Mouse (Mus musculus) lung, embryonic 14.5 days (tissue): ENCODE data around the gene Elob. TPM values are rescaled to one million over a fixed set of nuclear protein-coding genes. Genes with fewer than 3 reads are reported as not detected.

Source experiments
- ATAC-seq: fragments of 200-750 bp; cut with Nextera tagmentation; 2 replicates; pipeline ENCODE4 v1.8.0; 2017; ENCODE audit warnings: mild to moderate bottlenecking, moderate TSS enrichment, moderate library complexity; ENCODE audit not compliant: insufficient read depth
- DNase-seq: peaks from one replicate; pipeline ENCODE4 v3.0.0-alpha.2; 2015
- H3K27ac ChIP-seq: fragments of 300-500 bp; sonication (generic); 2 replicates; pipeline ENCODE4 v1.5.1; 2014; ENCODE audit warnings: low read depth, mild to moderate bottlenecking, moderate library complexity
- H3K27me3 ChIP-seq: fragments of 300-500 bp; sonication (generic); 2 replicates; pipeline ENCODE4 v1.6.1; 2014; ENCODE audit warnings: low read length, control low read depth; ENCODE audit not compliant: insufficient read depth
- H3K36me3 ChIP-seq: fragments of 300-500 bp; sonication (generic); 2 replicates; pipeline ENCODE4 v1.6.1; 2014; ENCODE audit warnings: control low read depth; ENCODE audit not compliant: insufficient read depth
- H3K4me1 ChIP-seq: fragments of 300-500 bp; sonication (generic); 2 replicates; pipeline ENCODE4 v1.6.1; 2014; ENCODE audit warnings: antibody characterized with exemption, control low read depth; ENCODE audit not compliant: insufficient read depth
- H3K4me2 ChIP-seq: fragments of 300-500 bp; sonication (generic); 2 replicates; pipeline ENCODE4 v1.6.1; 2014; ENCODE audit warnings: mild to moderate bottlenecking
- H3K4me3 ChIP-seq: fragments of 300-500 bp; sonication (generic); 2 replicates; pipeline ENCODE4 v1.5.1; 2014; ENCODE audit warnings: low read depth, low read length
- H3K9ac ChIP-seq: fragments of 300-500 bp; sonication (generic); 2 replicates; pipeline ENCODE4 v1.6.1; 2014
- H3K9me3 ChIP-seq: fragments of 300-500 bp; sonication (generic); 2 replicates; pipeline ENCODE4 v1.6.1; 2016; ENCODE audit warnings: low read depth, low read length, control low read depth
- CTCF ChIP-seq: IDR thresholded peaks from 2 replicates; pipeline ENCODE4 v1.5.1; 2016; ENCODE audit warnings: antibody characterized with exemption, low read depth
- WGBS: fragments of 180-500 bp; shearing (Covaris S2); extraction: QIAGEN DNeasy Blood & Tissue Kit; methylation state at CpG from one replicate; pipeline ENCODE4 v1.1.7; 2014; 5-methylcytosine and 5-hydroxymethylcytosine counted together
- polyA plus RNA-seq: library from polyadenylated mRNA; unstranded; fragments of >200 nt; fragmentation: Nextera tagmentation; extraction: Ambion mirVana; gene quantifications from 2 replicates; pipeline ENCODE4 v1.2.1, GENCODE M21; 2014

Gene Elob
- polyA plus RNA-seq, 1 experiment from 2014 or later: 1,057 TPM

DNA sequence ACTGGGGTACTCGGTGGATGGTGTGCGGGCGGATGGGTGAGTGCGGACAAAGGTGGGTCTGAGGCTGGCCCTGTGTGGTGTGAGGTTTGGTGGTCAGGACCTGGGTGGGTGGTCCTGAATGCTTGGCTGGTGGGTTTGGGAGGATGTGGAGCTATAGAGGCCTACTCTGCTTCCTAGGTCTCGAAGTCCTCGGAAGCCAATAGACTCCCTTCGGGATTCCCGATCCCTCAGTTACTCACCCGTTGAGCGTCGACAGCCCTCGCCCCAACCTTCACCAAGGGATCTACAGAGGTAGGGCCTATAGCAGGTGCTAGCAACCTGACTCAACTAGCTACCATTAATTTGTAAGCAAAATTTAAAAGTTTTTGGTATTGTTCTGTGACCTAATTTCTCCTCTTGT lies 5.3 kb downstream of the Elob start:
- ATAC-seq (no peak), DNase-seq (no peak)
- no peak overlapping the region for H3K4me2 ChIP-seq
- no peak overlapping the region for H3K9ac ChIP-seq
- WGBS: 88% methylated on average over 12 of the region's 12 CpGs
- H3K9me3 ChIP-seq: no peaks in the 10 kb centered on the region
- no peaks in the 10 kb centered on the region for H3K27me3 ChIP-seq
- H3K36me3 ChIP-seq: peaks cover 88% of the 10 kb centered on the region
- TF ChIP-seq CTCF: no peak
- no peak overlapping the region for H3K4me3 ChIP-seq
- H3K4me1 ChIP-seq: 0 out of 2 replicates have a peak, but pooled peaks cover 5% of the 10 kb centered on the region
- H3K27ac ChIP-seq: no peak overlapping the region

- no peaks in the 10 kb centered on the region for H3K27me3 ChIP-seq
- no peaks in the 10 kb centered on the region for H3K9me3 ChIP-seq
- no peak overlapping the region for H3K4me2 ChIP-seq
- no peak for DNase-seq
- no peak overlapping the region for H3K27ac ChIP-seq
- no peak overlapping the region for H3K4me3 ChIP-seq
- H3K4me1 ChIP-seq: 0 out of 2 replicates have a peak, but pooled peaks cover 5% of the 10 kb centered on the region
- H3K9ac ChIP-seq: no peak overlapping the region
- H3K36me3 ChIP-seq: peaks cover 94% of the 10 kb centered on the region
- 78% methylated on average over 16 of the region's 16 CpGs for WGBS
- ATAC-seq: no peak
- TF ChIP-seq CTCF: no peak
Observed at GRCm38 (mm10) chr17:23823018-23823417, 5.9 kb downstream of the Elob start.

DNA sequence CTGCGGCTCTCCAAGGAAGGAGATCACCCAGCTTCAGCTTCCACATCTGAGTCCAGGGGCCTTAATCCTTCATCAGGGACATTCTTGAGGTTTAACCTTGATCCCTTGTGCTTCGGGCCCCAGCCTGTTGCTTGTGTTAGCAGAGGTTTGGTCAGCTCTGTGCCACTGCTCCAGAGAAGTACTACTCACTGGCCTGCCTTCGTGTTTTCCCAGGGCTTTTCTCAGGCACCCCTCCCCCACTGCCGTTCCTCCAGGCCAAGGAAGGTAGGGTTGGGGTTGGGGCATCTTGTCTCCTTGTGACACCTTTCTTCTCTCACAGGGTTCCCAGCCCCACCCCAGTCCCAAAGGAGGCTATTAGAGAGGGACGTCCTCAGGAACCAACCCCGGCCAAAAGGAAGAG lies 6.8 kb downstream of the Elob start:
- H3K9me3 ChIP-seq: peaks cover 5% of the 10 kb centered on the region; the same call in 1 of the 2 replicates
- no peak overlapping the region for H3K9ac ChIP-seq
- no peaks in the 10 kb centered on the region for H3K4me1 ChIP-seq
- H3K27ac ChIP-seq: no peak overlapping the region
- 62% methylated on average over 6 of the region's 6 CpGs for WGBS
- DNase-seq (no peak), ATAC-seq (no peak)
- peaks cover 100% of the 10 kb centered on the region for H3K36me3 ChIP-seq
- H3K4me3 ChIP-seq: no peak overlapping the region
- no peak for TF ChIP-seq CTCF
- H3K4me2 ChIP-seq: no peak overlapping the region
- no peaks in the 10 kb centered on the region for H3K27me3 ChIP-seq

DNA sequence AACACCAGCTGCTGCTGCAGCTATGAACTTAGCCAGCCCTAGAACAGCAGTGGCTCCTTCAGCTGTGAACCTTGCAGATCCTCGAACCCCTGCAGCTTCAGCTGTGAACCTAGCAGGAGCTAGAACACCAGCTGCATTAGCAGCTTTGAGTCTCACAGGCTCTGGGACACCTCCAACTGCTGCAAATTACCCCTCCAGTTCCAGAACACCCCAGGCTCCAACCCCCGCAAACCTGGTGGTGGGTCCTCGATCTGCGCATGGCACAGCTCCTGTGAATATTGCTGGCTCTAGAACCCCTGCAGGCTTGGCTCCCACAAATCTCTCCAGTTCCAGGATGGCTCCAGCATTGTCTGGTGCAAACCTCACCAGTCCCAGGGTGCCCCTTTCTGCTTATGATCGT lies 8.2 kb downstream of the Elob start:
- H3K9me3 ChIP-seq: peaks cover 6% of the 10 kb centered on the region; the same call in 1 of the 2 replicates
- DNase-seq: no peak
- 96% methylated on average over 5 of the region's 5 CpGs for WGBS
- peaks cover 100% of the 10 kb centered on the region for H3K36me3 ChIP-seq
- no peak overlapping the region for H3K27ac ChIP-seq
- H3K4me2 ChIP-seq: no peak overlapping the region
- H3K4me3 ChIP-seq: no peak overlapping the region
- TF ChIP-seq CTCF: no peak
- H3K27me3 ChIP-seq: no peaks in the 10 kb centered on the region
- no peaks in the 10 kb centered on the region for H3K4me1 ChIP-seq
- H3K9ac ChIP-seq: no peak overlapping the region
- 0 out of 2 replicates have a peak, but pooled peaks have one; percentile 8 for ATAC-seq

GRCm38 (mm10) chr17:23819235-23819634 lies 9.7 kb downstream of the Elob start:
- Histone ChIP-seq H3K36me3 (peaks cover 100% of the 10 kb centered on the region), H3K9me3 (peaks cover 6% of the 10 kb centered on the region; the same call in 1 of the 2 replicates), H3K9ac (no peak overlapping the region), H3K4me3 (no peak overlapping the region), H3K4me2 (no peak overlapping the region), H3K4me1 (no peaks in the 10 kb centered on the region), H3K27ac (no peak overlapping the region), H3K27me3 (no peaks in the 10 kb centered on the region)
- TF ChIP-seq CTCF: no peak
- WGBS: 97% methylated on average over 25 of the region's 25 CpGs
- no peak for ATAC-seq
- no peak for DNase-seq

GRCm38 (mm10) chr17:23818579-23818978 lies 10.4 kb downstream of the Elob start:
- Histone ChIP-seq H3K4me3 (no peak overlapping the region), H3K4me2 (no peak overlapping the region), H3K4me1 (no peaks in the 10 kb centered on the region), H3K9me3 (peaks cover 6% of the 10 kb centered on the region; the same call in 1 of the 2 replicates), H3K36me3 (peaks cover 100% of the 10 kb centered on the region), H3K27me3 (no peaks in the 10 kb centered on the region), H3K27ac (no peak overlapping the region), H3K9ac (no peak overlapping the region)
- DNase-seq: no peak
- 95% methylated on average over 8 of the region's 8 CpGs for WGBS
- no peak for TF ChIP-seq CTCF
- no peak for ATAC-seq

GRCm38 (mm10) chr17:23815641-23816040 lies 13.3 kb downstream of the Elob start:
- peaks cover 6% of the 10 kb centered on the region; the same call in 1 of the 2 replicates for H3K9me3 ChIP-seq
- no peak overlapping the region for H3K4me2 ChIP-seq
- peaks cover 98% of the 10 kb centered on the region for H3K36me3 ChIP-seq
- no peak for TF ChIP-seq CTCF
- no peak for DNase-seq
- 95% methylated on average over 16 of the region's 16 CpGs for WGBS
- H3K27me3 ChIP-seq: no peaks in the 10 kb centered on the region
- no peaks in the 10 kb centered on the region for H3K4me1 ChIP-seq
- H3K9ac ChIP-seq: no peak overlapping the region
- H3K27ac ChIP-seq: no peak overlapping the region
- H3K4me3 ChIP-seq: no peak overlapping the region
- no peak for ATAC-seq
